Mouse (Mus musculus): ENCODE data around the gene 4932438H23Rik.
A peak's percentile ranks its signal among the peaks of the same experiment; 100 is the strongest.

Gene 4932438H23Rik

DNA sequence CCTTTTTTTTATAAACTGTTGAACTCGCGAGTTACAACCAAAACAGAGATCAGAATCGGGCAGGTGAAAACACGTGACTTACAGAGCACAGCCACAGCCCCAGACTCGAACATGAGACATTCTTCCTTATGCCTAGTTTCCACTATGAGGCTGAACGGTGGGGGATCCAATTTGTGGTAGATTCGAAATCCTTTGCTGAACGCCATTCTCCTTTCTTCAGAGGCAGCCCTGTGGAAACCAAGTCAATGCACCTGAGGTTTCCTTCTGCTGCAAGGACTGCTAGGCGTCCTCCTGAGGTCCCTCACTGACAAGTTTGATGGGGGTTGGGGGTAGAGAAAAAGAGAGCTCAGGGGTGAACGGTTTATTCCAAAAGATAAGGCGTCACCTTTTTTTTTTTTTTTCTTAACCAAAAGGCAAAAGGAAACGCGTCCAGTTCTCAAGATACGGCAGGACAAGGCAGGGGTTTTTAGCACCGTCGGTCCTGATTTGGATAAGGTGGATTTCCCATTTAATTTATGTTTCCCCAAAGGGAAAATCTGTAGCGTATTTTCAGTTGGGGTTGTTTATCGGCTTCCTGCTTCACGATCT is 84.9 kb downstream of the 4932438H23Rik start:
- DNase-seq (ENCODE audit: low read depth, low spot score), result peak; percentile 46

DNA sequence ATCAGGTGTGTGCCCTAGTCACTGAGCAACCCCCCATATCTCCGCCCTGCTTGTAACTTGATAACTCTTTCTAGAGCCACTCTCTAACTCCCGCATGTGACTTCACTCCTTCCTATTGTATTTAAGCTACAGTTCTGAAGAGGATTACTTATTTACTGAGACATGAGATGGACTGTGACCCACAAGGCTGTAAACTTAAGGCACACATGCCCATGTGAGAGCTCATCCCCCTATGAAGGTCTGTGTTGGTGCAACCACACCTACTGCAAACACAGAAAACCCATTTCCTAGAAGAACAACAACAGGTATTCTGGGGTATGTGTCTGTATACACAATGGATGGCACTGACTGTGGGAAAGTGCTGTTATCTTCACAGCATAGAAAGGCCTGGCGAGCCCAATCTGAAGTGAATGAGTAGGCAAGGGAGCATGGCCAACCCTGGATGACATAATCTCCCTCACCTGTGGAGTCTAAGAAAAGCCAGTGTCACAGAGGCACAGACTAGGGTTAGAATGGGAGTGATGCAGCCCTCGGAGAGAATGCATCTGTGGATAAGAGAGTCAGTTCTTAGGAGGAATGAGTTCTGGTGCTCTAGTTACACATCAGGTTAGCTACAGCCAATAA is 89.9 kb downstream of the 4932438H23Rik start:
- DNase-seq (ENCODE audit: low read depth, low spot score), result no peak
